Mouse (Mus musculus): ENCODE data around the gene Klf16.

- TF ChIP-seq EP300 (IDR thresholded peaks at IDR 0.05; ENCODE audit: low read depth) (no peak), CTCF (IDR thresholded peaks at IDR 0.05; ENCODE audit: low read depth) (no peak)
Observed at GRCm38 (mm10) chr10:80584642-80585552, 7.8 kb upstream of the Klf16 start.
